Mouse (Mus musculus): ENCODE data around the gene Mllt10. TPM values are rescaled to one million over a fixed set of nuclear protein-coding genes. Genes with fewer than 3 reads are reported as not detected.

The Mllt10 gene
- polyA plus RNA-seq, 1 experiment from 2014 or later, result 61.9 TPM

DNA sequence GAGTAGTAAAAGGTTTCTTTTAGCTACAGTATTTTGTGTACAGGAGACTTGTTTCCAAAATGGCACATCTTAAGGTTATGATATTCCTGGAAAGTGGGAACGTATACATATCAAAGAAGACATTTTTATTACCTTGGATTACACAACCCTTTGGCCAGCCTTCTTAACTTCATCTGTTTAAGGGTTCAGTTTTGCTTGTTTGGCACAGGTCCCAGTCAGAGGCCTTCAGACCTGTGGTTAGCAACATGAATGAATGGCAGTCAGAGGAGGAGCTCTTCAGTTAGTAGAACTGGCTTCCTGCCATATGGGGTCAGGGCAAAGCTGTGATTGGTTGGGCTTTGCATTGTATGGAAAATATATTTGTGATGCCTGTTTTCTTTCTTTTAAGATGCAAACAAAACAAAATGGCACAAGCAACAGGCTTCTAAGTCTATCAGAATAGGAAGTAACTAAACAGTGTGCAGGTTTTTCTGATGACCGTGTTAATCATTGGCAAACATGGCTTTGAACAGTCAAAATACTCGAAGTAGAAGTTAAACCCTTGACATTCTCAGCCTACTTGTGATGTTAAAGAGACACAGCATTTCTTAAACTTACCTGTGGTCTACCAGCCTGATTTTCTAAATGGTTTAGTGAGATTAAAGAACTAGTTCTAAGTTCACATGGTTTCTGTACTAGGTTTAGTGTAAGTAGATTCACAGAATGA is 140.8 kb downstream of the Mllt10 start:
- Histone ChIP-seq H3K36me3 (peaks cover 21% of the 10 kb centered on the region; the same call in 1 of the 2 replicates), H3K4me3 (no peak overlapping the region), H3K9ac (replicated peaks) (no peak overlapping the region), H3K9me3 (no peaks in the 10 kb centered on the region), H3K27me3 (no peaks in the 10 kb centered on the region), H3K27ac (replicated peaks) (no peak overlapping the region), H3K4me2 (replicated peaks) (no peak overlapping the region), H3K4me1 (no peaks in the 10 kb centered on the region)
- WGBS, result 61% methylated on average over 3 of the region's 3 CpGs
- ATAC-seq (replicated peaks), result no peak

DNA sequence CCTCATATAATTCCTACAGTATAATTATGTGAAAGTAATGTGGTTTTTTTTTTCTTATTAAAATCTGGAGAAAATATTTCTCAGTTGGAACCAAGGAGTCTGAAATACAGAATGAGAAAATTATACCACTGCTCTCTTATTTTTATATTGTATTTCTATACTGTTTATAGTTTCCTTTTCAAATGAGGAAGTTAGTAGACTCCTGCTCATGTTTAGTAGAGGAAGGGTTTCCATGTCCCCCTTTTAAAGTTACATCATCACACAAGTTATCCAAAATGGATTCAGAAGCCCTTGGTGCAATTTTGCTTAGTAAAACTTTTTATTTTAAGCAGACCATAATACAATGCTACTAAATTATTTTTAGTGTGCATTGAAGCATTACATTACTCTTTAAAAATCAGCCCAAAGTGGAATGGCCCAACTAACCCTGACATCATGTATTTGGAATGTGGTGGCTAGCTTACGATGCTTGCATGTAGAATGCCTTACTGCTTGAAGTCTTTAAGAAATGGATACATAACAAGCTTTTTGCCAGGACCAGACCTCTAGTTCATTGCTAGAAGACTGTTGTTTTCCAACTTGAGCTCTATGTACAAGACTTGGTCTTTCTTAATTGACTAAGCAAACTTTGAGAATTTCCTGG is 146.9 kb downstream of the Mllt10 start:
- H3K27me3 ChIP-seq, result no peaks in the 10 kb centered on the region
- H3K4me2 ChIP-seq (replicated peaks), result no peak overlapping the region
- ATAC-seq (replicated peaks), result no peak
- WGBS, result 58% methylated on average over 1 of the region's 1 CpGs
- H3K4me3 ChIP-seq, result no peak overlapping the region
- H3K9ac ChIP-seq (replicated peaks), result no peak overlapping the region
- no peak overlapping the region for H3K27ac ChIP-seq (replicated peaks)
- peaks cover 44% of the 10 kb centered on the region for H3K36me3 ChIP-seq
- no peaks in the 10 kb centered on the region for H3K9me3 ChIP-seq
- H3K4me1 ChIP-seq, result peaks cover 4% of the 10 kb centered on the region

DNA sequence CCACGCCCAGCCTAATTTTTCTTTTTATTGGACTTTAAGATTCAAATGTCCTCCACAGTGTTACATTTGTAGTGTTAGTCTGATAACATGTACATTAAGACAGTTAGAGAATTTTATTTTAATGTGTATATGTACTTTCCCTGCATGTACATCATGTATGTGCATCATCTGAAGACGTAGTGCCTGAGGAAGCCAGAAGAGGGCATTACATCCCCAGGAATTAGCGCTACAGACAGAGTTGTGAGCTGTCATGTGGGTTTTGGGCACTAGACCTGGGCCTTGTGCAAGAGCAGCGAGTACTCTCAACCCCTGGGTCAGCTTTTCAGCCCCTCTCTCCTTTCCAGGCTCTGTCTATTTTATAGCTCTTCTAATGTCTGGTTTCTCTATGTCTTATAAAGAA is 147.9 kb downstream of the Mllt10 start:
- Histone ChIP-seq H3K4me2 (replicated peaks) (no peak overlapping the region), H3K27ac (replicated peaks) (no peak overlapping the region), H3K36me3 (peaks cover 38% of the 10 kb centered on the region)

DNA sequence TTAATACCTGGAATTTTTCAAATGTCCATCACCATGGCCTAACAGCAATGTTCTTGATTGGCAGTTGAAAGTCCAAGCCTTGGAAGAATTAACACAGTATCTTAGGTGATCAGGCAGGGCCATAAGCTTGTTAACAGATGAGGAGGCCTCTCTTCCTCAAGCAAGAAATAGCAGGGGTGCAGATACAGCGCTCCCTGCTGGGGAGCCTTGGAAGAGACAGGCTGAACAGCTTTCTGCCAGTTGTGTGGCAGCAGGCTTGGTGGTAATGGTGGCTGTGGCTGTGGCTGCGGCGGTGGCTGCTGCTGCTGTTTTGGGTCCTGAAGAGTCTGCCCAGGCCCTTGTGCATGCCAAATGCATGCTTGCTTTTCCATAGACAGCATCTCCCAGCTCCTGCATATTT is 150.1 kb downstream of the Mllt10 start:
- Histone ChIP-seq H3K4me3 (no peak overlapping the region), H3K27ac (replicated peaks) (no peak overlapping the region), H3K4me2 (replicated peaks) (no peak overlapping the region), H3K4me1 (peaks cover 5% of the 10 kb centered on the region), H3K27me3 (no peaks in the 10 kb centered on the region), H3K36me3 (peaks cover 44% of the 10 kb centered on the region), H3K9ac (replicated peaks) (no peak overlapping the region), H3K9me3 (no peaks in the 10 kb centered on the region)
- no peak for ATAC-seq (replicated peaks)
- WGBS, result 75% methylated on average over 3 of the region's 3 CpGs

More for the DNA sequence above, 147.9 kb downstream of the Mllt10 start:
- 93% methylated on average over 4 of the region's 4 CpGs for WGBS
- no peak overlapping the region for H3K9ac ChIP-seq (replicated peaks)
- peaks cover 5% of the 10 kb centered on the region for H3K4me1 ChIP-seq
- no peak overlapping the region for H3K4me3 ChIP-seq
- H3K9me3 ChIP-seq, result no peaks in the 10 kb centered on the region
- ATAC-seq (replicated peaks), result no peak
- no peaks in the 10 kb centered on the region for H3K27me3 ChIP-seq

DNA sequence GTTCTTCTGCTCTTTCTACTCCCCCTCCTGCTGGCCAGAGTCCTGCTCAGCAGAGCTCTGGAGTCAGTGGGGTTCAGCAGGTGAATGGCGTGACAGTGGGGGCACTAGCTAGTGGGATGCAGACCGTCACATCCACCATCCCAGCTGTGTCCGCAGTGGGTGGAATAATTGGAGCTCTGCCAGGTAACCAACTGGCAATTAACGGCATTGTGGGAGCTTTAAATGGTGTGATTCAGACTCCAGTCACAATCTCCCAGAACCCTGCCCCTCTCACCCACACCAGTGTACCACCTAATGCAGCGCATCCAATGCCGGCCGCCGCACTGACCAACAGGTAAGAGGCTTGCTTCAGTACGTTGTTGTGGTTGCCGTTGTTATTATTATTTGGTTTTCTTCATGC is 151.8 kb downstream of the Mllt10 start:
- 37% methylated on average over 10 of the region's 10 CpGs for WGBS
- H3K36me3 ChIP-seq, result peaks cover 48% of the 10 kb centered on the region

DNA sequence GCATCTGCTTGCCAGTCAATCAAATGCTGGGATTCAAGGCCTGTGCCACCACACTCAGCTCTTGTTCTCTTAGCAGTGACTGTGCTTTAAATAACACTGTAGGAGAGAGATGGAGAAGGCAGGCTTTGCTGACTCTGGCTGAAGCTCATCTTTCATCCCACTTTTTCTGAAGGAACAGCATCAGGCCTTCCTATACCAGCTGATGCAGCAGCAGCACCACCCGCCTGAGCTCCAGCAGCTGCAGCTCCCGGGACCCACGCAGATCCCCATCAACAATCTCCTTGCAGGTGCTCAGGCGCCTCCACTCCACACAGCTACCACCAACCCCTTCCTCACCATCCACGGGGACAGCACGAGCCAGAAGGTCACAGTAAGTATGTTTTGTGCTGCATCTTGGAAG is 153.5 kb downstream of the Mllt10 start:
- H3K27me3 ChIP-seq, result no peaks in the 10 kb centered on the region
- WGBS, result 87% methylated on average over 6 of the region's 6 CpGs
- no peak overlapping the region for H3K4me2 ChIP-seq (replicated peaks)
- no peak overlapping the region for H3K9ac ChIP-seq (replicated peaks)
- no peak overlapping the region for H3K4me3 ChIP-seq
- H3K4me1 ChIP-seq, result peaks cover 5% of the 10 kb centered on the region
- peak overlapping the region; percentile 19; the same call in 1 of the 2 replicates for H3K27ac ChIP-seq (replicated peaks)
- peaks cover 49% of the 10 kb centered on the region for H3K36me3 ChIP-seq
- ATAC-seq (replicated peaks), result no peak; the same call in 1 of the 2 replicates
- H3K9me3 ChIP-seq, result no peaks in the 10 kb centered on the region

More for the DNA sequence above, 151.8 kb downstream of the Mllt10 start:
- no peaks in the 10 kb centered on the region for H3K27me3 ChIP-seq
- H3K27ac ChIP-seq (replicated peaks), result no peak overlapping the region
- no peak overlapping the region for H3K4me3 ChIP-seq
- peaks cover 5% of the 10 kb centered on the region for H3K4me1 ChIP-seq
- peak; percentile 50; the same call in 1 of the 2 replicates for ATAC-seq (replicated peaks)
- no peak overlapping the region for H3K4me2 ChIP-seq (replicated peaks)
- no peak overlapping the region for H3K9ac ChIP-seq (replicated peaks)
- H3K9me3 ChIP-seq, result no peaks in the 10 kb centered on the region

DNA sequence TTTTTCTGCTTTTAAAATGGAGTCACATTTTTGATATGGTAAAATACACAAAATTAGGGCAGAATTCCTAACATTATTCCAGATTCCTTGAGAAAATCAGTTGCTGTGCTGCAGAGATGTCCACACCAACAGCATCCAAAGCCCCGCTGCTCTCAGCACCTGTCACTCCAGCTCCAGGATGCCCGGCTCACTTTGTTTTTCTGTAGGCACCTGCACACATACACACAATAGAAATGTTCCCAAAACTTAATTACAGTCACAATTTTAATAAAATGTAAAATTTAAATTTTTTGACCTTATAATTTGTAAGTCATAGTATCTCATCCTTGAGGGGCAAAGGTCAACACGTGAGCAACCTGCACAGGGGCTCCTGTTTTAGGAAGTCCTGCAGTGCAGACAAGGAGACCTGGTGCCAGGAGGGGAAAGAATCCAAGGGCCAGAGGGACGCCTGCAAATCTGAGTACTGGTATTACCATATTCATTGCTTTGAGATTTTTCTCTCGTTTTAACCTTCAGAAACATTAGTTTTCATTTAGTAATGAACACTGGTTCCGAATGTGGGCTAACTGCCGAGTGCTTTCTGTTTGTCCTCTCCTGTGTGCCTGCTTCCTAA is 154.3 kb downstream of the Mllt10 start:
- no peak overlapping the region for H3K4me2 ChIP-seq (replicated peaks)
- H3K4me1 ChIP-seq, result peaks cover 5% of the 10 kb centered on the region
- WGBS, result 87% methylated on average over 7 of the region's 7 CpGs
- H3K27me3 ChIP-seq, result no peaks in the 10 kb centered on the region
- no peak overlapping the region for H3K4me3 ChIP-seq
- no peak for ATAC-seq (replicated peaks)
- H3K9ac ChIP-seq (replicated peaks), result no peak overlapping the region
- H3K36me3 ChIP-seq, result peaks cover 47% of the 10 kb centered on the region
- H3K9me3 ChIP-seq, result no peaks in the 10 kb centered on the region
- no peak overlapping the region for H3K27ac ChIP-seq (replicated peaks)

DNA sequence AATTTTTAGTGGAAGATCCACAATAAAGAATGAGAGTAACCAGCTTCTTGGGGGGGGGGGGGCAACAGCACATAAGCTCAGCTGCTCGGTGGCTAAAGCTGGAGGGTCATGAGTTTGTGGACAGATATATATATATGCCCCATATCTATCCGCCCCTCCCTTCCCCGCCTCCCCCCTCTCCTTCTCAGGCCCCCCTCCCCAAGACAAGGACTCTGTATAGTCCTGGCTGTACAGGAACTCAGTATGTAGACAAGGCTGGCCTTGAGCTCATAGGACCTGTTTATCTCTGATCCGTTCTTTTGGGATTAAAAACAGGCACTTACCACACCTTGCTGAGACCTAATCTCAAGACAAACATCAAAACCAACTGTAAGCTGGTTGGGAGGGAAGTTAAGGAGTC is 154.9 kb downstream of the Mllt10 start:
- ATAC-seq (replicated peaks), result no peak
- Histone ChIP-seq H3K4me3 (no peak overlapping the region), H3K4me2 (replicated peaks) (no peak overlapping the region), H3K9ac (replicated peaks) (no peak overlapping the region), H3K9me3 (no peaks in the 10 kb centered on the region), H3K36me3 (peaks cover 47% of the 10 kb centered on the region), H3K27me3 (no peaks in the 10 kb centered on the region), H3K4me1 (peaks cover 5% of the 10 kb centered on the region), H3K27ac (replicated peaks) (no peak overlapping the region)
- 98% methylated on average over 4 of the region's 4 CpGs for WGBS

DNA sequence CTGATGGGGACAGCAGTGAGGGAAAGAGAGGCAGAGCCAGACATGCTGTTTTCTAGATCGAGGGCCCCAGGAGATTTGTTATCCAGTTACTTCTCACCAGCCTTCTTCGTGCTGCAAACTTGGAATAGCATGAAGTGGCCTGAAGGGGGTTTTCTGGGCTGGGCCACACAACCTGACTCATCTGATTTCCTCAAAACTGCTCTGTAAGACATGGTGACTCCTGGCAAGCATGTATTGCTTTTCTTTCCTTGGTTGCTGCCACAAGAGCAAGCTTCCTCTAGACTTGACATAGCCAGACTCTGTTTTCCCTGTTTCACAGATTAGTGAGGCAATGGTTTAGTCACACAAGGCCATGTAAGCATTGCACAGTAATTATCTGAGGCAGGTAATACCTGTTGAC is 159.0 kb downstream of the Mllt10 start:
- Histone ChIP-seq H3K4me2 (replicated peaks) (no peak overlapping the region), H3K27ac (replicated peaks) (no peak overlapping the region), H3K9me3 (no peaks in the 10 kb centered on the region), H3K4me3 (no peak overlapping the region), H3K9ac (replicated peaks) (no peak overlapping the region), H3K27me3 (no peaks in the 10 kb centered on the region), H3K4me1 (no peaks in the 10 kb centered on the region), H3K36me3 (peaks cover 48% of the 10 kb centered on the region)
- 86% methylated on average over 2 of the region's 2 CpGs for WGBS
- ATAC-seq (replicated peaks), result no peak

DNA sequence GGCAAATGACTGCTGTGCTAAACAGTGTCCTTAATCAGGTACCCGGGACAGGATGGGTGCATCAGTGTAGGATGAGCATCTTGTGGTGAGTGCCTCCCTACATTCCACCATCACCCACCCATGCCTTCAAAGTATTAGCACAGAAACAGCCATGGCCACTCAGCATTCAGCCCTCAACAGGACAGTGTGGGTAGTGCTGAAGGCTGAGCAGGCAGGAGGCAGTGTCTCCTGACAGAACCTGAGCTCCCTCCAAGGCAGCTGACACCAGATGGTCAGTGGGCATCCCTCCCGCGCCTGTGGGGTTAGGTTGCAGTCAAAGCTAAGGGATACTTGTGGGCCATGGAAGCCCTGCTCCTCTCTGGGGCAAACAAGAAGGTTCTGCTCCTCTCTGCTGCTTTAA is 162.8 kb downstream of the Mllt10 start:
- 84% methylated on average over 3 of the region's 3 CpGs for WGBS
- Histone ChIP-seq H3K4me2 (replicated peaks) (no peak overlapping the region), H3K27ac (replicated peaks) (no peak overlapping the region), H3K36me3 (peaks cover 32% of the 10 kb centered on the region), H3K4me1 (no peaks in the 10 kb centered on the region), H3K9ac (replicated peaks) (no peak overlapping the region), H3K4me3 (no peak overlapping the region), H3K27me3 (no peaks in the 10 kb centered on the region), H3K9me3 (no peaks in the 10 kb centered on the region)
- ATAC-seq (replicated peaks), result no peak

DNA sequence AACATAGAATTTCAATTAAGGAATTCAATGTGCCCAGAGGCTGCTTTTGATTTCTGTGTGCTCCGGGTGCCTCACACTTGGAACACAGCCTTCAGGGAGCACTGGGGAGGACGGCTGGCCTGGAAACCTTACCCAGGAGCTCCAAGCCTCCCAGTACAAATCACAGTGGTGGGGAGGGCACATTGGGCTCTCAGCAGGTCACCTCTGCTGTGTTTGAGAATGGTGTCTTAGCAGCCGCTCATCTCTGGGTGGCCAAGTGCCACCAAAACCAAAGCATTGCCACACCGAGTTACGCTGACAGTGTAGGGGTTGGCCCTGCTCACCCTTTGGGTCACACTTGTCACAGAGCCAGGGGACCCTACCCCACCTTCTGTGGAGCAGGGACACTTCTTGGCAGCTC is 163.5 kb downstream of the Mllt10 start:
- no peaks in the 10 kb centered on the region for H3K27me3 ChIP-seq
- H3K4me3 ChIP-seq, result no peak overlapping the region
- H3K36me3 ChIP-seq, result peaks cover 29% of the 10 kb centered on the region
- no peak overlapping the region for H3K4me2 ChIP-seq (replicated peaks)
- 68% methylated on average over 5 of the region's 5 CpGs for WGBS
- no peak overlapping the region for H3K27ac ChIP-seq (replicated peaks)
- H3K4me1 ChIP-seq, result no peaks in the 10 kb centered on the region
- no peaks in the 10 kb centered on the region for H3K9me3 ChIP-seq
- H3K9ac ChIP-seq (replicated peaks), result no peak overlapping the region
- ATAC-seq (replicated peaks), result 0 out of 2 replicates have a peak, but pooled peaks have one; percentile 27

DNA sequence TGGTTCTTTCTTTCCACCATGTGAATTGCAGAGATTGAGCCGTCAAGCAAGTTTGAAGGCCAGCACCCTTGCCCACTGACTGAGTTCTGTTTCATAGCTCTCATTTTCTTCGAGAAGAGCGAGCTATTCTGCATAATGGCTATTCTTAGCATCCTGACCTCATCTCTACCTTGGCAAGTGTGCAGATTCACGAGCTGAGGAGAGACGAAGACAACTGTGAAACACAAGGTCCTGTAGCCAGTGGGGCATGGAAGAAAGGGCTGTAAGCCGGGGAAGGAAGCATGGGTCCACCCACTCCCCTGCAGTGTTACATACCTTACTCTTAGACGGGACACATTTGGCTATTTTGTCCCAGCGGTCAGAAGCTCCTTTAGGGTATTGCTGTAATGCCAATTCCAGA is 164.1 kb downstream of the Mllt10 start:
- peaks cover 28% of the 10 kb centered on the region for H3K36me3 ChIP-seq
- no peaks in the 10 kb centered on the region for H3K4me1 ChIP-seq
- WGBS, result 81% methylated on average over 8 of the region's 8 CpGs
- ATAC-seq (replicated peaks), result no peak
- H3K27me3 ChIP-seq, result no peaks in the 10 kb centered on the region
- no peak overlapping the region for H3K9ac ChIP-seq (replicated peaks)
- no peak overlapping the region for H3K27ac ChIP-seq (replicated peaks)
- no peak overlapping the region for H3K4me3 ChIP-seq
- no peak overlapping the region for H3K4me2 ChIP-seq (replicated peaks)
- H3K9me3 ChIP-seq, result no peaks in the 10 kb centered on the region
